Mouse (Mus musculus) intestine, embryonic 15.5 days (tissue): ENCODE results near the gene Lrfn2. TPM values are rescaled to one million over a fixed set of nuclear protein-coding genes. Genes with fewer than 3 reads are reported as not detected.

ENCODE experiments used
- ATAC-seq: fragments of 200-750 bp; cut with Nextera tagmentation; 2 replicates; pipeline ENCODE4 v1.8.0; 2017; ENCODE audit warnings: moderate TSS enrichment, moderate library complexity
- H3K27ac ChIP-seq: fragments of 300-500 bp; sonication (generic); 2 replicates; pipeline ENCODE4 v1.5.1; 2015; ENCODE audit warnings: mild to moderate bottlenecking, inconsistent platforms
- H3K27me3 ChIP-seq: fragments of 300-500 bp; sonication (generic); replicated peaks from 2 replicates; pipeline ENCODE4 v1.6.1; 2015; ENCODE audit warnings: inconsistent platforms
- H3K36me3 ChIP-seq: fragments of 300-500 bp; sonication (generic); 2 replicates; pipeline ENCODE4 v1.6.1; 2015; ENCODE audit warnings: inconsistent platforms
- H3K4me1 ChIP-seq: fragments of 300-500 bp; sonication (generic); replicated peaks from 2 replicates; pipeline ENCODE4 v1.6.1; 2015; ENCODE audit warnings: inconsistent platforms
- H3K4me2 ChIP-seq: fragments of 300-500 bp; sonication (generic); replicated peaks from 2 replicates; pipeline ENCODE4 v1.6.1; 2015; ENCODE audit warnings: mild to moderate bottlenecking, inconsistent platforms
- H3K4me3 ChIP-seq: fragments of 300-500 bp; sonication (generic); replicated peaks from 2 replicates; pipeline ENCODE4 v1.5.1; 2015; ENCODE audit warnings: inconsistent platforms
- H3K9ac ChIP-seq: fragments of 300-500 bp; sonication (generic); 2 replicates; pipeline ENCODE4 v1.6.1; 2015; ENCODE audit warnings: inconsistent platforms
- H3K9me3 ChIP-seq: fragments of 300-500 bp; sonication (generic); 2 replicates; pipeline ENCODE4 v1.6.1; 2016; ENCODE audit warnings: inconsistent platforms
- WGBS: fragments of 180-500 bp; shearing (Covaris S2); methylation state at CpG from one replicate; pipeline ENCODE4 v1.1.7; 2015; 5-methylcytosine and 5-hydroxymethylcytosine counted together
- polyA plus RNA-seq: library from polyadenylated mRNA; unstranded; fragments of >200 nt; fragmentation: Nextera tagmentation; extraction: Ambion mirVana; gene quantifications from 2 replicates; pipeline ENCODE4 v1.2.1, GENCODE M21; 2015

Gene Lrfn2
- polyA plus RNA-seq, 1 experiment from 2014 or later, result 0.99 TPM

GRCm38 (mm10) chr17:49113336-49113735, 181.2 kb downstream of the Lrfn2 start:
- H3K27me3 ChIP-seq, result no peaks in the 10 kb centered on the region
- H3K36me3 ChIP-seq, result no peaks in the 10 kb centered on the region
- no peak overlapping the region for H3K27ac ChIP-seq
- H3K4me1 ChIP-seq, result no peaks in the 10 kb centered on the region
- no peaks in the 10 kb centered on the region for H3K9me3 ChIP-seq
- no peak overlapping the region for H3K9ac ChIP-seq
- ATAC-seq, result no peak
- H3K4me3 ChIP-seq, result no peak overlapping the region
- H3K4me2 ChIP-seq, result no peak overlapping the region
- 48% methylated on average over 3 of the region's 3 CpGs for whole genome bisulfite sequencing

GRCm38 (mm10) chr17:49124166-49124565, 192.0 kb downstream of the Lrfn2 start:
- no peak overlapping the region for H3K4me2 ChIP-seq
- no peak for ATAC-seq
- H3K27me3 ChIP-seq, result no peaks in the 10 kb centered on the region
- H3K36me3 ChIP-seq, result no peaks in the 10 kb centered on the region
- no peak overlapping the region for H3K27ac ChIP-seq
- H3K9me3 ChIP-seq, result no peaks in the 10 kb centered on the region
- no peak overlapping the region for H3K4me3 ChIP-seq
- no peaks in the 10 kb centered on the region for H3K4me1 ChIP-seq
- H3K9ac ChIP-seq, result no peak overlapping the region
- 88% methylated on average over 1 of the region's 1 CpGs for WGBS

GRCm38 (mm10) chr17:49124642-49125041, 192.5 kb downstream of the Lrfn2 start:
- WGBS, result 56% methylated on average over 3 of the region's 3 CpGs
- H3K36me3 ChIP-seq, result no peaks in the 10 kb centered on the region
- ATAC-seq, result no peak

More at GRCm38 (mm10) chr17:49124642-49125041, 192.5 kb downstream of the Lrfn2 start:
- Histone ChIP-seq H3K9ac (no peak overlapping the region), H3K4me2 (no peak overlapping the region), H3K9me3 (no peaks in the 10 kb centered on the region), H3K27ac (no peak overlapping the region), H3K4me1 (no peaks in the 10 kb centered on the region), H3K4me3 (no peak overlapping the region), H3K27me3 (no peaks in the 10 kb centered on the region)
